Mouse (Mus musculus) megakaryocyte, embryonic 14.5 days (primary cell): ENCODE results near the gene Phf21a.

Experiments
- FLI1 ChIP-seq: IDR thresholded peaks from 2 replicates; pipeline ENCODE4 v1.6.1; 2012; ENCODE audit warnings: low read length, inconsistent platforms, mixed read lengths
- GATA1 ChIP-seq: IDR thresholded peaks from 3 replicates; pipeline ENCODE4 v1.6.1; 2012; ENCODE audit warnings: mixed read lengths, low read length, inconsistent platforms, borderline replicate concordance

DNA sequence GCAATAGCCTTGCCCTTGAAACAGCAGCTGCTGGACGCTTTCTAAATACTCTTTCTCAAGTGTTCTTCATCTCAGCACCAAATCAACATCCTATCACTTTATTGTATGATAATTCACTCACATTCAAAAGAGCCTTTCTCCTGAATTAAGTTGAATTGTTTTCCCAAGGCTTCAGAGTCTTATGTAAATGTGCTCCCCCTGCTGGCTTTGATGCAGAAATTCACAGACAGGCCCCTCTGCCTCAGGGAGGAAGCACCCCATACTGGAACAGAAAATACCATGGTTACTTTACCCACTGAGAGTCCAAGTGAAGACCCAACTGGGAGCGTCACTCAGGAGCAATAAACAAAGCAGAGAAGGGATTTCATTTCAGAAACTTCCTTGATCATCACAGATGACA lies 237.9 kb downstream of the Phf21a start:
- TF ChIP-seq GATA1 (no peak), FLI1 (no peak)
